Mouse (Mus musculus) layer of hippocampus, adult 2 months (tissue): ENCODE results near the gene Hmgb1. TPM values are rescaled to one million over a fixed set of nuclear protein-coding genes. Genes with fewer than 3 reads are reported as not detected.

ENCODE experiments used
- DNase-seq, 2 experiments: peaks; one replicate each; pipeline ENCODE4 v3.0.0; 2022; ENCODE audit warnings: low spot score in 2 of 2
- H3K27ac ChIP-seq: fragments of 200-600 bp; 2 replicates; pipeline ENCODE4 v1.8.1; 2022
- H3K4me3 ChIP-seq: fragments of 200-600 bp; 2 replicates; pipeline ENCODE4 v1.8.1; 2022; ENCODE audit warnings: mild to moderate bottlenecking
- CTCF ChIP-seq: fragments of 200-600 bp; conservative IDR thresholded peaks from 2 replicates; pipeline ENCODE4 v1.8.1; 2022; ENCODE audit warnings: antibody characterized with exemption, mild to moderate bottlenecking, moderate library complexity
- total RNA-seq, 2 experiments: library from RNA; stranded (reverse); gene quantifications; 2 replicates each; pipeline ENCODE4 v1.2.3; 2021

Gene Hmgb1
- total RNA-seq, 2 experiments from 2014 or later: 143 to 147 TPM

- no peak for TF ChIP-seq CTCF
- H3K27ac ChIP-seq: no peak overlapping the region
- no peak overlapping the region for H3K4me3 ChIP-seq
- DNase-seq: no peak
These were observed 24.5 kb upstream of the Hmgb1 start for GRCm38 (mm10) chr5:149208776-149209175.

DNA sequence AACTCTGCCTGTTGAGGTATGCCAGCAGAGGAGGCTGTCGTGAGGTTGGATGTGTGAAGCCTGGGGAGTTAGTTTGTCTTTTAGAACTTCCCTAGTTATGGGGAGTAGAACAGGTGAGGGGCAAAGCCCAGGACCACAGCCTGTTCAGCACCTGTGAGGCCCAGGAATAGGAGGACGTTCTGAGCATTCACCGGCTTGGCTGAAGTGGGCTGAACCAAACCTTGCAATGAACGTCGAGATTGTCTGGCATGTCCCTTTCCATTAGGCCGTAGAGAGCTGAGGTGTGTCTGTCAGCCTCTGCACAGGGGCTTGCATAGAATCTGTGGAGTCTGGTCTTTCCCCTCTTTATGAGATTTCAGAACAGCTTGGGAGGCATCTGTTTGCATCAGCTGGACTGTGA, 23.4 kb upstream of the Hmgb1 start:
- no peak for DNase-seq
- H3K27ac ChIP-seq: no peak overlapping the region
- H3K4me3 ChIP-seq: no peak overlapping the region
- no peak for TF ChIP-seq CTCF

- no peak for DNase-seq
- TF ChIP-seq CTCF: no peak
- Histone ChIP-seq H3K4me3 (no peak overlapping the region), H3K27ac (no peak overlapping the region)
These were observed 22.0 kb upstream of the Hmgb1 start for GRCm38 (mm10) chr5:149206286-149206685.

DNA sequence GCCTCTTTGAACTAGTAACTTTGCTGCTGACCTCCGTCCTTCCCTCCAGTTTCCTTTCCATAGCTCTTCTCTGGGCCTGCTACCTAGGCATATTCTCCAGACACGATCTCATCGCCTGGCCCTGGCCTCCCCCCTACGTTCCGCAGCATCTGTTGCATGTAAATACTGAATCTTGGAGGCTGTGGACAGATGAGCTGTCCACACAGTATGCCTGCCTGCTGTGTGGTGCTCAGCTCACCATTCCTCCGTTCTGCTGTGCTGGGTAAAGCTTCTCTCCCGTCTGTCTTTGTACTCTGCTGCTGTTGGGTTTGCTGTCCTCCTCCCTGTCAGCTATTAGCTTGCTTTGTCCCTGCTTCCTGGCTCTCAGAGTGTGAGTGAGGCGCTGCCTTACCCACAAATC, 21.0 kb upstream of the Hmgb1 start:
- TF ChIP-seq CTCF: no peak
- Histone ChIP-seq H3K27ac (peak overlapping the region; percentile 46; the same call in 1 of the 2 replicates), H3K4me3 (no peak overlapping the region)
- DNase-seq: no peak

DNA sequence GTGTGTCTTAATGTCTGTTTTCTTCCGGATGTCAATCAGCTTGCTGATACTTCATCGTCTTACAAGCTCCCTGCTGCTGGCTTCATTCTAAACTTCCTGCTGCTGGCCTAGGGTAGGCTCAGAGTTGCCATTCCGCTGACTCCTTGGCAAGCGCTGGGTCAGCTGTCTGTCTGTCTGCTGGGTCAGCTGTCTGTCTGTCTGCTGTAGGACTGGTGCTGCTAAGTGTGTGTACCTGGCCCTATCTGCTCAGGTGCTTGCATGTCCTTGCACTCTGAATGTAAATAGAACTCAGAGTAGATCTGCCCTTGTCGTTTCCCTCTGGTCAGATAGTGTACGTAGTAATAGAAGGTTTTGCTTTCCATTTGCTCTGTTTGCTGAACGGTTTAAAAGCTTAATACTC, 20.5 kb upstream of the Hmgb1 start:
- DNase-seq: no peak
- no peak for TF ChIP-seq CTCF
- no peak overlapping the region for H3K4me3 ChIP-seq
- no peak overlapping the region for H3K27ac ChIP-seq

DNA sequence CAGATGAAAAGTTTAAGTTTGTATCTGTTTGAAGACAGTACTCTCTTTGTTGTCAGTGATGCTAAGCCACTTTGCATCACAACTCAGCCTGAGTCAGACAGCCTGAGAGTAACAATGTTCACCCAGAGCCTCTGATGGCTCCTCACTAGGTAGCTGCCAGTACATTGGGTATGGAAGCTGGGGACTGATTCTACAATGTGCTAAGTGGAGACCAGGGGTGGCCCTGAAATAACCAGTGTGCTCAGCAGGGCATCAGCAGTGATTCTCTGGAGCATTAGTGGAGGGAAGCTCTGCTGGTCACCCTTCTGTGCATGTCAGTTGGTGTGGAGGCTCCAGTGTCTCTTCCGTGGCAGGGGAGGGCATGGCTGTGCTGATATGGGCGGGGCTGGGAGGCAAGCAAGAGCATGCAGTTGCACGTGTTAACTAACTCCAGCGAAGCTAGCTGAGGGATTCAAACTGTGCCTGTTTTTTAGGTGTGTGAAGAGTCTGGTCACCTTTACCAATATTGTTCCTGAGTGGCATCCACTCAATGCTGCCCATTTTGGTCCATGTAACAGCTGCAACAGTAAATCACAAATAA, 19.6 kb upstream of the Hmgb1 start:
- H3K27ac ChIP-seq: peak overlapping the region; percentile 32; the same call in 1 of the 2 replicates
- no peak for TF ChIP-seq CTCF
- no peak for DNase-seq

GRCm38 (mm10) chr5:149202941-149203340, 18.7 kb upstream of the Hmgb1 start:
- Histone ChIP-seq H3K27ac (peak overlapping the region; percentile 33), H3K4me3 (no peak overlapping the region)
- no peak for TF ChIP-seq CTCF
- DNase-seq: no peak

More for the DNA sequence above, 19.6 kb upstream of the Hmgb1 start:
- H3K4me3 ChIP-seq: no peak overlapping the region

DNA sequence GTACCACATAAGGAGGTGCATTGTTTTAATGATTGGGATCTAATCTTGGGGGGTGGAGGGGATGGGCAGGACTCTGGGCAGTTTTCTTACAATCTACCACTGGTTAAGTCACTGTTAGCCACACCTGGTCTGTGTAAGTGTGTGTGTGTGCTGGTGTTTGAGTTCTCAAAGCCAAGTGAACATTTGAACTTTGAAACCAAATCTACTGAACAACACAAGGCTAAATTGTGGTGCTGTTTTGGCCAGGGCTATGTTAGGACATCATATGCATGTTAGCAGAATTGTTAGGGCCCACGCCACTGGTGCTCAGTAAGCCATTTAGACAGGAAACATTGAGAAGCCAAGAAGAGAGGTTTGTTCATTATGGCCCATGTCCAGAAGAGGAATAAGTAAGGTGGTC, 14.5 kb upstream of the Hmgb1 start:
- no peak for TF ChIP-seq CTCF
- DNase-seq: no peak
- H3K27ac ChIP-seq: no peak overlapping the region
- H3K4me3 ChIP-seq: no peak overlapping the region

DNA sequence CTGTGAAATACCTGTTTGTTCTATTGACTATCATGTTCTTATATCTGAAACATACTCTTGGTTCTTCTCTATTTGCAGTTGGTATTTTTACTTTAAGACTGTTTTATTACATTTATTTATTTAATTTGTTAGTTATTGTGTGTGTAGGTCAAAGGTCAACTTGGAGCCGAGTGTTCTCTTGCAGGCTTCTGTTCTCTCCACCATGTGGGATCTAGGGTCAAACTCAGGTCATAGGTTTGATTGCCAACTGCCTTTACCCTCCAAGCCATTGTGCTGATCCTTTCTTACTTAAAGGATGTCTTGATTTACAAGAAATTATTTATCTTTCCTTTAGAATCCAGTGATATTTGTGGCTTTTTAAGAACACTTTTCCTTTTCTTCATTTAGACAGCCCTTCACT, 12.3 kb upstream of the Hmgb1 start:
- DNase-seq: no peak
- no peak overlapping the region for H3K4me3 ChIP-seq

DNA sequence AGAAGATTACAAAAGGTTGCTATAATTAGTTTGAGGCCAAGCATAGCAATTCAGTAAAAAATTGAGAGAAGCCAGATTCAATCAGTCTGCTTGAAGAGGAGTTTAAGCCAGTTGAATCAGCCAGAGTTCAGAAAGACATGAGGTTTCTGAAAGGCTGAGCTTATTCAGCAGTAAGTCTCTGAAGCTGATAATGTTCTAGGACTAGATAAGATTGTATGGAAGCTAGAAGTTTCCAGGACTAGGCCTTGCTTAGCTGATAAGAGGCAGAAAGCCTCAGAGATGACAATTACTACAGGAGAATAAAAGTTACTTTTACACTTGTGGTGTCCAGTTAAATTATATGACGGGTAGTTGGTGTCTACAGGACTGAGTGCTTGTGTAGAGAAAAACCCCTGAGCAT, 5.9 kb upstream of the Hmgb1 start:
- Histone ChIP-seq H3K27ac (no peak overlapping the region), H3K4me3 (no peak overlapping the region)
- no peak for TF ChIP-seq CTCF
- no peak for DNase-seq

More for the DNA sequence above, 12.3 kb upstream of the Hmgb1 start:
- H3K27ac ChIP-seq: no peak overlapping the region
- no peak for TF ChIP-seq CTCF

DNA sequence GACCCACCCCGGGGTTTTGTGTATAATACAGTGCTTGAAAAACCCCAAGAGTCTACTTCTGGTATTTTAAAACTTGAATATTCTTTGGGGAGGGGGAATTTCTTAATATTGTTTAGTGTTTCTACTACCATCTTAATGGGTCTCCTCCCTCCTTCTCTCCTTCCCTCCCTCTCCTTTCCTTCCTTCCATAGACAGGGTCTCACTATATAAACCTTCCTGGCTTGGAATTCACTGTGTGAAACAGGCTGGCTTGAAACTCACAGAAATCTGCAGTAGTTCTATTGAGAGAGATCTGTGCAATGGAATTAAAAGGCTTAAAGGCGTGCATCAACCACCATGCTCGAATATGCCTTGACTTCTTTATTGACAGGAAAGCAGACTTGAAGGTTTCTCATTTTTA, 1.5 kb upstream of the Hmgb1 start:
- DNase-seq: no peak
- TF ChIP-seq CTCF: no peak
- Histone ChIP-seq H3K4me3 (peak overlapping the region; percentile 59), H3K27ac (0 out of 2 replicates have a peak overlapping the region, but pooled peaks have one; percentile 92)

- Histone ChIP-seq H3K4me3 (peak overlapping the region; percentile 59), H3K27ac (peak overlapping the region; percentile 92)
- no peak for DNase-seq
- no peak for TF ChIP-seq CTCF
These were observed 526 bp upstream of the Hmgb1 start for GRCm38 (mm10) chr5:149184844-149185186.

GRCm38 (mm10) chr5:149183721-149184103, 577 bp downstream of the Hmgb1 start:
- DNase-seq: no peak

DNA sequence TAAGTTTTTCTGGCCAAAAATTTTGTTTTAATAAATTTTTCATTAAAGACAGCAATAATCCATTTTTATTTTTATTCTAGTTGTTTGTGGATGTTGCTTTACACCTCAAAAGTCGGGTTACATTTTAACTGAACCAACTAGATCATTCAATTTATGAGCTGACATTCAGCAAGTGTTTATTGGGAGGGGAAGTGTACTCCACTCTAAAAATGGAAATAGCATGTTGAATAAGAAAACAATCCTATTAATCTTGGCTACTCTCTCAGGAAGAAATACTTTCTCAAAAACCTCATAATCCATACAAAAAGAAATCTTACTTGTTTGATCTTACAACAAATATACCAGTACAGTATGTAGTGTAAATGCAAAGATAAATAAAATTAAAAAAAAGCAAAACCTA, 1.2 kb downstream of the Hmgb1 start:
- no peak for TF ChIP-seq CTCF
- DNase-seq: no peak
- Histone ChIP-seq H3K4me3 (peak overlapping the region; percentile 91), H3K27ac (peak overlapping the region; percentile 95)

More at GRCm38 (mm10) chr5:149183721-149184103, 577 bp downstream of the Hmgb1 start:
- Histone ChIP-seq H3K4me3 (peak overlapping the region; percentile 91), H3K27ac (peak overlapping the region; percentile 95)
- TF ChIP-seq CTCF: no peak
